Mouse (Mus musculus) megakaryocyte, adult 5-6 weeks (primary cell): ENCODE data around the gene Plekhs1. TPM values are rescaled to one million over a fixed set of nuclear protein-coding genes. Genes with fewer than 3 reads are reported as not detected.
A peak's percentile ranks its signal among the peaks of the same experiment; 100 is the strongest.

Experiments used
- ATAC-seq: 2 replicates; pipeline ENCODE4 v1.8.0; 2016; ENCODE audit warnings: mild to moderate bottlenecking, inconsistent platforms; ENCODE audit not compliant: poor library complexity, severe bottlenecking
- total RNA-seq, 2 experiments: library from RNA; stranded (forward) in 1 of 2; stranded (reverse) in 1 of 2; fragments of 153-499, 151-499 nt in 1 of 2; fragments of 221-1000, 200-1000 nt in 1 of 2; gene quantifications; 2 replicates each; pipeline versions ENCODE4 v1.2.3 to v1.2.4; 2015 to 2017

The Plekhs1 gene
- total RNA-seq (2015), result 0.14 TPM in 1 of 2 replicates, not detected in the other
- 0.07 TPM in 1 of 2 replicates, not detected in the other for total RNA-seq (2017)

GRCm38 (mm10) chr19:56461522-56462101, at the start of gene Plekhs1:
TSS of gene Plekhs1 (plus strand) at chr19:56461640.
- no peak for ATAC-seq

DNA sequence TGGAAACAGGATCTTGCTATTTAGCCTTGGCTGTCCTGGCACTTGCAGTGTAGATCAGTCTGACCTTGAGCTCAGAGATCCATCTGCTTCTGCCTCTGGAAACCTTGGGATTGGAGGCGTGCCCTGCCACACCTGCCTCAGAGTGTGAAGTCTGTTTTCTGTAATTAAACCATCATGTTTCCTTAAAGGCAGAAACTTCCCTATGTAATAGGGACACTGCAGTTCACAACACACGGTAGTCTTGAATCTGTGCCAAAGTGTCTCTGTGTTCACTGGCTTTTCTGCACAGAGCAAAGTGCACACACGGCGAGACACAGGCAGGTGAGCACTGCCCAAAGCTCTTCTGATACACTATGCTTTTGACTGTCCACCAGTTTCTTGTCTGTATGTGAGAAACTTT, 43.0 kb upstream of the Plekhs1 start:
- no peak for ATAC-seq

DNA sequence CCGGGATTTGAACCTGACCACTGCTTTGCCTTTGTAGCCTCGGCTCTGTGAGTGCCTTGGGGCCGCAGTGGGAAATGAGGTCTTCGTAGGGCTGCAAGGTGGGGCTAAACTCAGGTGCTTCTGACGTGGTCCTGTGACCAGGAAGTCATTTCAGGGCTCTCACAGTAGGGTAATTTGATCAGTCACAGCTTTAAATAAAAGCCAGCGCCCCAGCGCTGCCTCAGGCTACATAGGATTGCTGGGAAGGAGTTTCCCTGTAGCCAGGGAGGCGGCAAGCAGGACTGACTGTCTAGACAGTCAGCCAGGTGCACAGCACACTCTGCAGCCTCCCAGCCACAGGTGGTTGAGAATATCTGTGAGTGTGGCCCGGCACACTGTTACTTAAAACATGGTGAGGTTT, 42.0 kb upstream of the Plekhs1 start:
- ATAC-seq, result no peak

DNA sequence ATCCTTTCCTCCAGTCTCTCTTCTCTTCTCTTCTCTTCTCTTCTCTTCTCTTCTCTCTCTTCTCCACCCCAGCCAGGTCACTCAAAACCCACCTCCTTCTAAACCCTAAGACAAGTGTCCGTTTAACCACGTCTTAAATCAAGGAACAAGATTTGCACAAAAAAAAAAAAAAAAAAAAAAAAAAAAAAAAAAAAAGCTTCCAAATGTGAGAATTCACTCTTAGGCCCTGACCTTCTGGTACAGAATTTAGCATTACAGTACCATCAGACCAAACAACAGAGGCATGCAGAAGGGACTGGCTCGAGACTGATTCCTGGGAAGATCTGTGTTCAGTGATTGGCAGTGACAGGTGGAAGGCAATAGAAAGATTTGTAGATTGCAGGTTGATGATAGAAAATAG, 41.1 kb upstream of the Plekhs1 start:
- ATAC-seq, result no peak

GRCm38 (mm10) chr19:56422476-56423338, 38.7 kb upstream of the Plekhs1 start:
- ATAC-seq, result peak; percentile 92

- ATAC-seq, result no peak
Observed at GRCm38 (mm10) chr19:56423370-56423769, 38.1 kb upstream of the Plekhs1 start.

DNA sequence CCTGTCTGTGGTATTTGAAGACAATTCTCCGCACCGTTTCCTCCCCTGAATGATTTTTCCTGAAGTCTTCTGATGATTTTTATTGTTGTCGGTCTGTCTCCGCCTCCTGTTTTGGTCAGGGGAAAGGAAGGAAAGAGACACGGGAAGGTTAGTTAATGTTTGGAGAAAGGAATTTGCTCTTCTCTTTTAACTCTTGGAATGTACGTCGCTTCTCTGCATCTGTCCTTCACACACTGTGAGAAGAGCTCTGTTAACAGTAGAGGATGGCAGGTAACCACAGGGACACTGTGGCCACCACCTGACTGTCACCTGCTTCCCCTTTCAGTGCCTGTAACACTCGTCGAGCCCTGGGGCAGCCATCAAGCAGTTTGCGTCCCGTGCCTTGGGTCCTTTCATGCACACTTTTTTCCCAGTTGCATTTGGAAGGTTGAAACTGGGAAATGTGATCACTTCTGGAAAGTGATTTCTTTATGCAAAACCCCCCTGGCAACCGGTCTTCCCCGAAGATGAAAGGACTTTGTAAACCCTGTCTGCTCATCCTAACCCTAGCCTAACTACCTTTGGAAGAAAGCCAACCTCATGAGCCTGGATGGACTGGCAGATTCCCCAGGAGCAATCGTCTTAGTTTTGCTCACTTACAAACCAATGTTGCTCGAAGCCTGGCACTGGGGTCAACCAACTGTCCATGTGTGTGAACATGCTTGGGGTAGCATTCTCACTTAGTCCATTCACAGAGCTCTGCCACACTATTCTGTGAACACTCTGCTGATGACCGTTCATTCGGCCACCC, 36.6 kb upstream of the Plekhs1 start:
- no peak for ATAC-seq

- ATAC-seq, result no peak
Observed at GRCm38 (mm10) chr19:56425492-56425891, 35.9 kb upstream of the Plekhs1 start.

- no peak for ATAC-seq
Observed at GRCm38 (mm10) chr19:56430369-56430768, 31.1 kb upstream of the Plekhs1 start.

- ATAC-seq, result no peak
Observed at GRCm38 (mm10) chr19:56432706-56433105, 28.7 kb upstream of the Plekhs1 start.

DNA sequence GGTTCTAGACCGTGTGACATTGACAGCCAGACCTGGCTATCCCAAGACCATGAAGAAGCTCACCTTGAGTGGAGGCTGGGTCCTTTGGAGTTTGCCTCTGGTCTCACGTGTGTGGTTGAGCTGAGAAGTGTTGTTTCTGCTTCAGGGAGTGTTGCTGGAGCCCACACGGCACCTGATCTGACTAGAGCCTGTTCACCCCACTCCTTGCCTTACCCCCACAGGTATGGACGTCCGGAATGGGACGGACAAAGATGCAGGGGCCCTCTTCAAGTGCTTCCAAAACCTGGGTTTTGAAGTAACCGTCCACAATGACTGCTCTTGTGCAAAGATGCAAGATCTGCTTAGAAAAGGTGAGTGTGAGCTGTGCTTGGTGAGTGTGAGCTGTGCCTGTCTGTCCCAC, 27.9 kb upstream of the Plekhs1 start:
- ATAC-seq, result no peak

GRCm38 (mm10) chr19:56436380-56436779, 25.1 kb upstream of the Plekhs1 start:
- ATAC-seq, result no peak

DNA sequence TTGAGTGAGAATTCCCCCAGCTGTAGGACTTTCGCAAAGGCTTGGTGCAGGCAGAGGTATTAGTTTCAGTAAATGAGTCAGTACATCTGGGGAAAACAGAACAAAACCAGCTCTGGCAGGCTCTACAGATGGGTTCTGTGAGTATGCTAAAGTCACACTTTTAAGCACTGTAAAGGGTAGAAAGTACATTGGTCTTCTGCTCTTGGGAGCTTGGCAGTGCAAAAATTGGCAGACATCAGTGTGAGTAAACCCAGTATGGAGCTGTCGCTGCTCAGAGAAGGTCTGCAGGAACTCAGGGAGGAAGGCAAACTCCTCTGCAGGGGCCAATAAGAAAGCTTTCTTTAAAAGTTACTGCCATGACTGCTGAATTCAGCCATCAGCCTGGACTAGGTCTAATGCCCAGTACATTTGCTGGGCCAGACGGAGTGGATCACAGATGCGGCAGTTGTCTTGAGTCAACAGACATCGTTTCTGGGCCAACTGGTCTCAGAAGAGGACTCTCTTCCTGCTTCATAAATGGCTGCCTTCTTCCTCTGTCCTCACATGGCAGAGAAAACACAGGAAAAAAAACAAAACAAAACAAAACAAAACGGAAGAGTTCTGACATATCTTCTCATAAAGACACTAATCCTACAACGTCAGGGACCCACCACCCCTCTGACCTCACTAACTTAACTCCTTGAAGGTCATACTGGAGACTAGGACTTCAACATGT, 22.9 kb upstream of the Plekhs1 start:
- no peak for ATAC-seq

DNA sequence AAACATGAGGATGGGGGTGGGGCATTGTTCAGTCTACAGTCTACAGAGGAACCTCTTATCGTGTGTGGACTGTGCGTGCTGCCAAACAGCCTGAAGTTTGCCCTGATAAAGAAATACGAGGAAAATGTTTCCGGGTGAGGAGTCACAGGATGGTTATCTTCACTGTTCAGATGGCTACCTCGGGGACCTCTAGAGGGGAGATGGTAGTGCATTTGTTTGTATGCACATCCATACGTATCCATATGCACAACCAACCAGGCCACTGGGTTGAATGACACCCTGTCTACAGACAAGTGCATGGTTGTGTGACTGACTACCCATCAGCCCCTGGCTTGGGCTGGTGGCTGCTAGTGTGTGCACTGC, 22.4 kb upstream of the Plekhs1 start:
- ATAC-seq, result no peak

DNA sequence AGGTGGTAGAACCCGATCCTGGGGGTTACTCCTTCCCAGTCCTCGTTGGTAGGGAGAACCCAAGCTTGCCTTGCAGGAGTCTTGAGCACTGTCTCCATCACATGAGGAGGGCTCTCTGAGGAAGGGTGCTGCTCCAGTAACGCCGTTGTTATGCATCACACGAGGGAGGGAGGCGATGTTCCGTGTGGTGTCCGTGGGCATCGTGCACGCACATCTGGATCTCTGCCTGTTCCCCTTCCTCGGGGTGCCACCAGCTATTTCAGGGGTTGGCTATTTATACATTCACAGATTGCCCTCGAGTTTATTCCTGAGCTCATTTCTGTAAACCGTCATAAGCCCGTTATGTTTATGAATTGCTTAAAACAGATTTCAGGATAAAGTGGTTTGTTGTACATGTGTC, 18.0 kb upstream of the Plekhs1 start:
- ATAC-seq, result no peak

DNA sequence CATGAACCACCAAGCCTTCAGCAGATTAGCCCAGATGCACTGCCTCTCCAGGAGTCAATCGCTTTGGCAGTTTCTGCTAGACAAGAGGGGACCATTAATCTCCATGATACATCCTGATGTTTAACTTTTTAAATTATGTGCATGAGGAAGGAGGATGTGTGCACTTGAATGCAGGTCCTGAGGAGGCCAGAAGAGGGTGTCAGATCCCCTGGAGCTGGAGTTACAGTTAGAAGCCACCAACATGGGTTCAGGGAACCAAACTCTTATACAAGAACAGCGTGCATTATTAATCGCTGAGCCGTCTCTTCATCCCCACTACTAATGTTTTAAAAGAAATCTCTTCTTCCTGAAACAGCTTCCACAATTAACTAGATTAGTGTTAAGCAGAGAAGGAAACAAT, 12.7 kb upstream of the Plekhs1 start:
- no peak for ATAC-seq

GRCm38 (mm10) chr19:56449537-56449936, 11.9 kb upstream of the Plekhs1 start:
- ATAC-seq, result no peak

- ATAC-seq, result no peak
Observed at GRCm38 (mm10) chr19:56450892-56451291, 10.5 kb upstream of the Plekhs1 start.

- ATAC-seq, result no peak
Observed at GRCm38 (mm10) chr19:56451867-56452266, 9.6 kb upstream of the Plekhs1 start.

GRCm38 (mm10) chr19:56452421-56452820, 9.0 kb upstream of the Plekhs1 start:
- ATAC-seq, result no peak

DNA sequence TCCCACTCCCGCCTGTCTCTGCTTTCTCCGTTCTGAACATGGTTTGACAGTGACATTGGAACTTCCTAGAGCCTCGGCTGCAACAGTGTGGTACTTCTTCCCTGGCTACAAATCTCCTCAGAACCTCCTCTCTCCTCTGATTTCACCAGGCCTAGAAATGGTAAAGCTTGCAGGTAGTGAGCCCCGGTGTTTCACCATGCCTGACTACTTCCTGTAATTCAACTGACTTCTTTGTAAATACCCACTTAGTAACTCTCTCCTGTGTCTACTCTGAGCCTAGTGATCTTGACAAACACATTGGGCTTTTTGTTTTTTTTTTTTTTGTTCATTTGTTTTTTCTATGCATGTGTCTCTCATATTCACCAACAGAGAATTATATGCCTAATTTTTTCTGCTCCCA, 6.6 kb upstream of the Plekhs1 start:
- ATAC-seq, result peak; percentile 85
